26 mouse cellular contexts compared by ENCODE assay signal in genomic region chr10:26491351-26491750, GRCm38 (mm10).
"Had no signal": no experiment of that assay in that cellular context is flagged by ENCODE, and none has a peak within 500 bp of the region (broad histone marks: within the 10 kb centered on the region; RNA-seq: fewer than 3 reads in every experiment).

No protein-coding gene starts in this region.

- H3K36me3 ChIP-seq: heart, embryonic 10.5 days; heart, embryonic 12.5 days; hindbrain, embryonic 10.5 days; hindbrain, embryonic 12.5 days; intestine, embryonic 15.5 days; limb, embryonic 10.5 days; limb, embryonic 12.5 days; liver, embryonic 13.5 days; liver, embryonic 15.5 days had no signal

- H3K27ac ChIP-seq: heart, embryonic 10.5 days; hindbrain, embryonic 10.5 days; hindbrain, embryonic 12.5 days; hindbrain, embryonic 14.5 days; intestine, embryonic 15.5 days; layer of hippocampus, adult 2 months; left cerebral cortex, adult 2 months; limb, embryonic 10.5 days; liver, embryonic 13.5 days; liver, embryonic 15.5 days had no signal

- H3K27me3 ChIP-seq: heart, embryonic 12.5 days; hindbrain, embryonic 12.5 days; intestine, embryonic 15.5 days; limb, embryonic 12.5 days; liver, embryonic 13.5 days; liver, embryonic 15.5 days had no signal

- H3K9ac ChIP-seq: heart, embryonic 12.5 days; hindbrain, embryonic 12.5 days; hindbrain, embryonic 14.5 days; intestine, embryonic 15.5 days; limb, embryonic 12.5 days; liver, embryonic 13.5 days; liver, embryonic 15.5 days had no signal

- ATAC-seq: hindbrain, embryonic 16.5 days; inflammation-experienced regulatory T-cells, adult 6 months; intestine, embryonic 15.5 days; intestine, postnatal 0 days had no signal

- H3K4me1 ChIP-seq: heart, embryonic 10.5 days; heart, embryonic 12.5 days; hindbrain, embryonic 10.5 days; hindbrain, embryonic 12.5 days; intestine, embryonic 15.5 days; limb, embryonic 12.5 days; liver, embryonic 13.5 days; liver, embryonic 15.5 days had no signal

- H3K4me3 ChIP-seq: heart, embryonic 10.5 days; heart, embryonic 12.5 days; hindbrain, embryonic 10.5 days; hindbrain, embryonic 12.5 days; intestine, embryonic 15.5 days; layer of hippocampus, adult 2 months; left cerebral cortex, adult 2 months; limb, embryonic 10.5 days; limb, embryonic 12.5 days; liver, embryonic 13.5 days; liver, embryonic 15.5 days had no signal

- DNase-seq: gastrocnemius, postnatal 14 days; gastrocnemius, postnatal 36 days; heart, adult 11 months; heart, postnatal 10 days; heart, postnatal 4 days; kidney, adult 18-20 months; kidney, adult 8-10 months; kidney, postnatal 10 days; kidney, postnatal 25 days; kidney, postnatal 4 days; liver; liver, embryonic 13.5 days had no signal
